Mouse (Mus musculus): ENCODE measurements at regions not wholly inside any gene's neighbourhood (a gene's known extent, or its start where the extent isn't known, plus 50 kb on each side); places are given as distances from the start of the nearest gene placed in this dataset.

GRCm38 (mm10) chr14:71692752-71693437 lies 798.7 kb downstream of the Gm9195 start:
- TF ChIP-seq CTCF (IDR thresholded peaks at IDR 0.05; ENCODE audit: low read depth, low read length) (no peak), POLR2A (IDR thresholded peaks at IDR 0.05; ENCODE audit: extremely low read depth, insufficient read depth, low read length) (no peak)

Data from liver, adult 2 months (tissue).